Mouse (Mus musculus) liver (tissue): ENCODE measurements around the gene Pla2g4d.
A peak's percentile ranks its signal among the peaks of the same experiment; 100 is the strongest.

Experiments
- DNase-seq: peaks from one replicate; pipeline ENCODE4 v3.0.0-alpha.2; 2020; ENCODE audit warnings: mixed read lengths

The Pla2g4d gene

DNA sequence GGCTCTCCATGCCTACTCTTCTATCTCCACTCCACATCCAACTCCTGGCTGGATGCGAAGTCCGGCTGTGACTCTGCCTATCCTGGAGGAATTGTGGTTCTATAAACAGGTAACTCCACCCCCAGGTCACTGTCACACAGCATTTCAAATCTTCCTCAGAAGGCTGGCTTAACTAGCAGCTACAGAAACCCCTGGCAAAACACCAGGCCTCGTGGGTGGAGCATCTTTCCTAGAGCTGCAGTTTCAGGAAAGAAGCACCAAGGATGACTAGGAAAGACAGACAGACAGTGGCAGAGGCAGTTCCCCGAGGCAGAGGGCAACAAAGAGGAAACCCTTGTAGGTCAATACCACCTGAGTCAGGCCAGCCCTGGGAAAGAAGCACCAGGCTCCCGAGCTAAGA, at the start of gene Pla2g4d:
TSS of gene Pla2g4d (minus strand) at position 203 of the 400 bp plus-strand sequence.
- DNase-seq, result no peak

GRCm38 (mm10) chr2:120337886-120338285, 48.9 kb upstream of the Pla2g4d start:
- DNase-seq, result no peak

DNA sequence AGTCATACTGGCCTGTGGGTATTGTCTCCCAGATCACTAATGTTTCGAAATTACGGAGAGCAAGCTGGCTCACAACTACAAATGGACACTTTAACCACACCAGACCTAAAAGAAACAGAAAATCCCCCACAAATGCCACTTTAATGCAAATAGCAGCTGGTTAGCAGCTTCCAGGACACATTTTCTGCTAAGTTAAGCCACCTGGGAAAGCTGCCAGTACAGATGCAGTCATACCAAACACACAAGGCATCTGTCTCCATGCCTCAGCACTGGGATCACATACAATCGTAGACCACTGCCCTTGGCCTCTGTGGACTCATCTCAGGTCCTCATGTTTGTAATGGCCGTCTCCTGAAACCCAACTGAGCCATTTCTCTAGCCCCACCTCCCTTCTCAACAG, 42.6 kb upstream of the Pla2g4d start:
- DNase-seq, result no peak

- DNase-seq, result no peak
These were observed 26.1 kb upstream of the Pla2g4d start for GRCm38 (mm10) chr2:120315077-120315476.

DNA sequence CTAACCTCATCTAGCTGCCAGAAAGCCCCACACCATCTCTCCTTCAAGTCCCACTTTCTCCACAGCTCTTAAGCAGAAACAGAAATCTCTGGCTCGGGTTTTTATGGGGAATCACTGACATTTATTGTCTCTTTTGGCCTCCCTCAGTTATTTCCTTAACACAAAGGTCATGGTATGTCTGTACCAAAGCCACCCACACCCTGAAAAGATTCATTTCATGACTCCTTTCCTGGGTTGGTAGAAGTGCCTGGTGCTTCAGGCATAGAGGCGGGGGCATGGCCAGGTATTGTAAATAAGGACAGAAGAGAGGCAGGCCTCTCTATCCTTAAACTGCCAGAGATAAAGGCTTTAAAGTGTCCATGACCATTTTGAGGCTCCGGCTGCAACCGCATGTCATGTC, 25.5 kb upstream of the Pla2g4d start:
- no peak for DNase-seq

DNA sequence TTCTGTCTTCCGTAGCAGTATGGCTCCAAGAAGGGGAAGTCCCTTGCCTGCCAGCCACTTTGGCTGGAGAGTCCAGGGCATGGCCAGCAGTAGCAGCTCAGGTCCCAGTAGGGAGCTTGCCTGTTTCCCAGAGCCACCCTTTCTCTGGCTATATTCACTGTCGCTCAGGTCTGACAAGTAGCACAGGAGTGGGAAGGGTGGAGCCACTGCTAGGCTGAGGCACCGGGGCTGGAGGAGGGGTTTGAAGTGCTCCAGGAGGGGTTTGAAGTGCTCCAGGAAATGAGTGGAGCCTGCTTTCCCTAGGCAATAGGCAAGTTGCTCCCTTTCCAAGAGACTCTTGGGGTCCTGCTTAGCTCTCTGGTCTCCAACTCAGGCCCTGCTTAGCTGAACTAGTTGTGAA, 25.0 kb upstream of the Pla2g4d start, which contains the start of gene Pla2g4f:
TSS of gene Pla2g4f (minus strand) at position 190 of the 400 bp plus-strand sequence.
- DNase-seq, result no peak

- no peak for DNase-seq
These were observed 23.4 kb upstream of the Pla2g4d start for GRCm38 (mm10) chr2:120312276-120312825.

- DNase-seq, result no peak
These were observed 15.1 kb upstream of the Pla2g4d start for GRCm38 (mm10) chr2:120304113-120304512.

GRCm38 (mm10) chr2:120301076-120301475, 12.1 kb upstream of the Pla2g4d start:
- no peak for DNase-seq

DNA sequence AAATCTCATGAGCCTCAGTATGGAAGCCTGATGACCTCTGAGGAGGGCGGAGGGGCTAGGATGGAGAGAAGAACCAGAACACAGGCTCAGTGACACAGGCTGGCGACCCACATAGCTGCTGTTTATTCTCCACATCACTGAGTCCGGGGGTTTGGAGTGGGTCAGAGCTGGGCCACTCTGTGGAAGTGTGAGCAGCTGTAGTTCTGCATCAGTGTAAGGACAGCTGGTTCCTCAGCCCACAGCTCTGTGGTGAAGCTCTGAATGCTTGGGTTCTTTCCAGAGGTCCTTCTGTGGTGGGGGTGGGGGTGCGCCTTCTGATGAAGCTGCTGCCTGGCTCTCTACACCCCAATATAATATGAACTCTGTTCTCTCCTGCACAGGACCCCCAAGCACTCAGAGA, 10.9 kb upstream of the Pla2g4d start:
- DNase-seq, result no peak

GRCm38 (mm10) chr2:120296160-120296559, 7.2 kb upstream of the Pla2g4d start:
- no peak for DNase-seq

- no peak for DNase-seq
These were observed 2.6 kb upstream of the Pla2g4d start for GRCm38 (mm10) chr2:120291471-120292078.

GRCm38 (mm10) chr2:120288401-120288800, 596 bp downstream of the Pla2g4d start:
- no peak for DNase-seq

GRCm38 (mm10) chr2:120285639-120286038, 3.4 kb downstream of the Pla2g4d start:
- DNase-seq, result no peak

DNA sequence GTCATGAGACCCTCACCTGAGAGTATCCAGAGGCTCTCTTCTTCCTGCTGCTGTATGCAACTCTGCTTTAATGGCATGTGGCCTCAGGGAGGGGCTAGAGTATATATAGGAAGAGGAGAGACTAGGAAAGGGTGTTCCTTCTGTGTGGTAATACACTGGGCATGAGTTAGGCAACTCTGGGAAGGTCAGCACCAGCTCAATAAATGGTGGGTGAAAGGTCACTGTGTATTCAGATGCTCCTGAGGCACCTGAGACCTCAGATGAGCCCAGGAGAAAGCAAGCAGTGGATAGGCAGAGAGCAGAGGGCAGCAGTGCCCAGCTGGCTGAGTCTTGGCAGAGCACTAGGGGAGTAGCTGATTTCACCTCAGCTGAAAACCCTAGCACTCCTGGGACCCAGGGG, 4.3 kb downstream of the Pla2g4d start:
- DNase-seq, result no peak

GRCm38 (mm10) chr2:120284094-120284493, 4.9 kb downstream of the Pla2g4d start:
- DNase-seq, result no peak

DNA sequence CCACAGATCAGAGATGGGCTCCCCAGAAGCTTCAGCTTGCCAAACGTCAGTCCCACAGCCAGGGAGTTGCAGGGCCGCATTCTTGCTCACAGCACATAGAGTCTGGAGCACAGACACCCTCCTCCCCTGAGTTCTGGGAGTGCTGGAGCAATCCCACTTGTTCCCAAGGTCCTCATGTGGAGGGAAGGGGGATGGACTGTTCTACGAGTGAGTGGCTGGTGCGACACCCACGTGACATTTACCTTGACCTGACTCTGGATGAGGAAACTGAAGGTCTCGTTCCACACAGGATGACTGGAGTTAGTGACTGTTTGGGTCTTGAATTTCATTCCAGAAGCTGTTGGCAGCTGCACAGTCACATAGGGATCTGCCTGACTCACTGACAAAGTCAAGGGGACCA, 5.4 kb downstream of the Pla2g4d start:
- DNase-seq, result no peak

- no peak for DNase-seq
These were observed 7.8 kb downstream of the Pla2g4d start for GRCm38 (mm10) chr2:120281221-120281620.

- peak; percentile 55 for DNase-seq
These were observed 9.0 kb downstream of the Pla2g4d start for GRCm38 (mm10) chr2:120279961-120280360.

DNA sequence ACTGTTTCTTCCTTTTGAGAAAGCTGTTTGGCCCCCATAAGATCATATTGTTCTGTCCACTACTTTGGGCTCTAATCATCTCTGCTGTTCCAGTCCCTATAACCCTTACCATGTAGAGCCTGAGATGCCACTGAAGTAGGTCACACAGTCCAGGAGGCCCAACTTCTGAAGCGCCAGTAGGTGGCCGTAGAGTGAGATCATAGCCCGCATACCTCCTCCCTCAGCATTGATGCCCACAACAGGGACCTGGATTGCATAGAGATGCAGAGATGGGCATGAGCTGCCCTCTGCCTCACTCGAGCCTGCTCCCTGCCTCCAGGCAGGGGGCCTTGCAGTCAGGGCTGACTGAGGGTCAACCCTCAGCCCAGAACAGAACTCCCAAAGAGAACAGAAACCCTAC, 12.0 kb downstream of the Pla2g4d start:
- DNase-seq, result no peak

DNA sequence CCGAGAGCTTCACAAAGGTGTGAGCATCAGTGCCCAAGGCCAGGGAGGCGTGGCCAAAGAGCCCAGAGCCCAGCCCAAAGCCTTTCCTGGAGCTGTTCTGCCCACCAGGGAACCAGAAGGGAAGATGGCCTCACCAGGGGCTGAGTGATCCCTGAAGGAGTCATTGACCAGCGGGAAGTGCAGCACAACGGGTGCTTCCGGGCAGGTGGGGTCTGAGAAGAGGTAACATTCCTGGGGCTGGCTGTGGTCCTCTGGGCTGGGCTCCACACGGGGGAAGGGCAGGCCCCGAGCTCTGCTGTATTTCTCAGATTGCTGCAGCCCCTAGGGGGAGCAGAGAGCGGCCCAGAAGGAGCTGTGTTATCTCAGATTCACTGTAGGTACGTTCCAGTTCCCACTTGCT, 20.4 kb downstream of the Pla2g4d start:
- peak; percentile 24 for DNase-seq

DNA sequence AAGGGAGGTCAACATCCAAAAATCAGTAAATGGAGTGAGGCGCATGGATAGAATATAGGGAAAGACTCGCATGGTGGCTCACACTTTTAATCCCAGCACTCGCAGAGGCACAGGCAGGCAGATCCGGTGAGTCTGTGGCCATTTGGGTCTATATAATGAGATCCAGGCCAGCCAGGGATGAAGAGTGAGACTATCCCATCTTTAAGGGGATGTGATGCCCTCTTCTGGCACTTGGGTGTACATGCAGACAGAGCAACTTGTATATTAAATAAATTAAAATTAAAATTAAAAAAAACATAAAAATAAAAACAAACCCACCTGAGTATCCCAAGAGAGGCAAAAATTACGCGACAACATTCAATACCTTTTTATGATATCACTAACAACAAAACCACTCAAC, 23.5 kb downstream of the Pla2g4d start:
- DNase-seq, result no peak

GRCm38 (mm10) chr2:120264858-120265257, 24.1 kb downstream of the Pla2g4d start:
- no peak for DNase-seq

DNA sequence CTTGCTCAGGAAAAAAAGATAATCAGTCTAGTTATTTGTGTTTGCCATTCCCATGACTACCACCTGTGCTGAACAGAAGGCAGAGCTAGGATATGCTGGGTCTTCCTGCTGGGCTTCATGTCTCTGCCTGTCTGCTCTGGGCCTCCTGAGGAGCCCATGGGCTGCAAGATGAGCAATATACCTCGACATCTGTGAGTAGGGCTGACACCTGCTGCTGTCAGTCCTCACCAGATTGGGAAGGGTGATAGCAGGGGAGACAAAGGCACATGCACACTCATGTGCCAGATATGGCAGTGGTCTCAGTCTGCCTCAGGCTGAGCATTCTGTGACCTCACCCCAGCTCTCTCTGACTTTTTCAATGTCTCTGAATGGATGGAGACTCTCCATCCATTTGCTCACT, 26.1 kb downstream of the Pla2g4d start:
- no peak for DNase-seq

- DNase-seq, result no peak
These were observed 27.7 kb downstream of the Pla2g4d start for GRCm38 (mm10) chr2:120261346-120261745.
